Mouse (Mus musculus): ENCODE results near the gene Hmcn1.

DNA sequence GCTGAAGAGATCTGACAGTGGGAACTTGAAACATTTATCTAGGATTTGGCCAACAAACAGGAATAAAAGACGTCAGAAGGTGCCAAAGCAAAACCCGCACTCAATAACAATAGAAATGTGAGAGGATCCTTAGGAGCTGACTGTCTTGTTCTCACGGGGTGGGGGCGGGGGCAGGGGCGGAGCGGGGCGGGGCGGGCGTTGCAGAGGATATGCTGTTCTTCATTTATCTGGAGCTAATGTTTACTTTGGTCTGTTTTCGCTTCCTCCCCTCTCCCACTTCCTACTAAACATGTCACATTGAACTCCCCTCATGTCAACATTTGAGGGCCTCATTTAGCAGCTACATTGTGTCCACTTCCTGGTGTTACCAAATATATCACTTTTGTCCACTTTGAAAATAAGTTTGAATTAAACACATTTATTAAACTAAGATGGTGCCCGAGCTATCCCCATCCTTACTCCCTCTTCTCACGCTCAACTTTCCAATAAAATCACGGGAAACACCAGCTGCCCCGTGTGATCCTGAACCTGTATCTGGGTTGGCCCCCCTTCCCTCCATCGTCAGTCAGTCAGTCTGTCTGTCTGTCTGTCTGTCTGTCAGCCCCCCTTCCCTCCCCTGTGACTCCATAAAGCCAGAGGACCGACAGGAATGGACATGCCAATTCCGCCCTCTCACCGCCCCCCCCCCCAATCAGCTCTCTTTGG, 47.9 kb upstream of the Hmcn1 start:
- TF ChIP-seq EP300 (IDR thresholded peaks at IDR 0.05; ENCODE audit: insufficient read depth, low read depth, low read length) (no peak), CTCF (IDR thresholded peaks at IDR 0.05; ENCODE audit: low read depth, low read length) (no peak), POLR2A (IDR thresholded peaks at IDR 0.05; ENCODE audit: insufficient read depth, low read length) (no peak)
